Mouse (Mus musculus): Measurements from ENCODE around the gene Rnf115. TPM values are rescaled to one million over a fixed set of nuclear protein-coding genes. Genes with fewer than 3 reads are reported as not detected.
"Not testable (repeated sequence)": the region's sequence is repeated elsewhere in the genome, so short reads cannot be mapped to it uniquely, and the experiment has no call there.

The Rnf115 gene
- polyA plus RNA-seq, 1 experiment from 2014 or later, result 57.2 TPM

DNA sequence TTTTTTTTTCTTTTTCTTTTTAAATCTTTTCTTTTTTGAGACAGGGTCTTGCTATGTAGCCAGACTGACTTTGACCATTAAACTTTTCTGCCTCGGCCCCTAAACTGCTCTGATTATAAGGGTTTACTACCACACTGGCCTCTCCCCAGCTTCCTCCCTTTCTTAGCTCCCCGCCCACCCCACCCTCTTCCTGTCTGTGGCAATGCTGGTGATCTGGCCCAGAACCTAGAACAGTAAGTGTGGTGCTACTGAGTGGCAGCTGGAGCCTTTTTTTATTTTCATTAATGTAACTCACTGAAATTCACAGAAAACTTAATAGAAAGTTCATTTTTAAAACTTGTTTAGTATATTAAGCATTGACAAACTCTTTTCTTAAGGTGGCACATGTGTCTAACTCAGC is 11.6 kb upstream of the Rnf115 start:
- no peak overlapping the region for H3K4me2 ChIP-seq
- no peak overlapping the region for H3K27ac ChIP-seq
- H3K9ac ChIP-seq, result no peak overlapping the region
- no peak for ATAC-seq (replicated peaks; ENCODE audit: low FRiP score)
- peaks cover 84% of the 10 kb centered on the region for H3K36me3 ChIP-seq
- WGBS, result 59% methylated on average over 2 of the region's 2 CpGs
- H3K27me3 ChIP-seq, result no peaks in the 10 kb centered on the region
- 0 out of 2 replicates have a peak, but pooled peaks cover 3% of the 10 kb centered on the region for H3K4me1 ChIP-seq
- H3K9me3 ChIP-seq (replicated peaks), result no peaks in the 10 kb centered on the region
- no peak overlapping the region for H3K4me3 ChIP-seq (replicated peaks)

DNA sequence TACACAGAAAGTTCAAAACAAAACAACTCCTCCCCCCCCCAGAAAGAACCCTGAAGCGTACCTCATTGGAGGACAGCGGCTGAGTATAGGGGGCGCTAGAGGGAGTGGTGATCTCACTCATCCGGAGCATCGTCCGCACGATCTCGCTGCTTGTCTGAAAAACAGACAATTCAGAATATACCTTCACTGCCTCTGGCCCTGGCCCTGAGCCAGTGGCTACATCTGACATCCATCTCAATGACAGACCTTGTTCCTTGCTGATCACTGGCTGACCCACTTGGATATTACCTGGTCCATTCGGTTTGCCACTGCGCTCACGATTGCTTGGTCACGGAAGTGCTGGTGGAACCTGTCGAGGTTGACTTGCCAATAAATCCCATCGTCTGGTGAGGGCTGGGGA is 8.3 kb upstream of the Rnf115 start:
- no peaks in the 10 kb centered on the region for H3K9me3 ChIP-seq (replicated peaks)
- H3K4me2 ChIP-seq, result peak overlapping the region; percentile 36
- peaks cover 84% of the 10 kb centered on the region for H3K36me3 ChIP-seq
- H3K27me3 ChIP-seq, result no peaks in the 10 kb centered on the region
- H3K4me1 ChIP-seq, result 0 out of 2 replicates have a peak, but pooled peaks cover 3% of the 10 kb centered on the region
- H3K27ac ChIP-seq, result 0 out of 2 replicates have a peak overlapping the region, but pooled peaks have one; percentile 22
- no peak overlapping the region for H3K9ac ChIP-seq
- 39% methylated on average over 14 of the region's 14 CpGs for WGBS
- ATAC-seq (replicated peaks; ENCODE audit: low FRiP score), result 0 out of 2 replicates have a peak, but pooled peaks have one; percentile 9
- H3K4me3 ChIP-seq (replicated peaks), result no peak overlapping the region; the same call in 1 of the 2 replicates

DNA sequence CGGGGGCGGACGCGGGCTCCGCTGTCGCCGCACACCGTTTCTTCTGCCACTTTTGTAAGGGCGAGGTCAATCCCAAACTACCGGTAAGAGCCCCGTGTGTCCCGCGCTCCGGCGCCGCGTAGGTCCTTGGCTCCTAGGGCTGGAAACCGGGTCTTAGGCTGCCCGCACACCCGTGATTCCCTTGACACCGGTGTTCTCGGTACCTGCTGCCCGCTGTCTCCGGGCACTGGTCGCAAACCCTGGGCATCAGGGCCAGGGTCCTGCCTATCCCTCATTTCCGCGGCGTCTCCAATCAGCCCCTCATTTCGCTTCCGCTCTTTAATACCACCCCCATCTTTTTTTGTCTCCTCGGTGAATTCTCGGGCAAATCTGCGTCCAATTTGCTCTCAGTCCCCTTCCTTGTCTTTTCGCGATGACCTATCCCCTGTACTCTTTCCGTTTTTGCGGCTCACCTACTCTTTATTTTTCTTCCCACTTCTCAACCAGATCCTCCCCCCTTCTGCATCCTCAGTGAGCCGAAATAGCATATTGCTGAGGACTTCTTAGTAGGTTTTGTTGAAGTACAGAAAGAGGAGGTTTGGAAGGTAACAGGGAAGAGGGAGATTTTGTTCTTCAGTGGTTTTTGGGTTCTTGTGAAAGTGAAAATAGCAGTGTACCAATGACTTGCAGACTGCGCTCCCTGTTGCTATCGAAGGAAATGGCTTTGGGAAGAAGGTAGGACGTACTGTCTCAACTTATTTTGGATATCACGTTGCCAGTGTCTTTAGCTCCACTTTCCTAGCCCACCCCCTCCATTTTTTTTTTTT is 567 bp downstream of the Rnf115 start:
- under 1% methylated on average over 40 of the region's 42 CpGs for WGBS
- H3K4me3 ChIP-seq (replicated peaks), result peak overlapping the region; percentile 67
- no peaks in the 10 kb centered on the region for H3K27me3 ChIP-seq
- H3K36me3 ChIP-seq, result peaks cover 17% of the 10 kb centered on the region
- H3K4me1 ChIP-seq, result peaks cover 28% of the 10 kb centered on the region
- ATAC-seq (replicated peaks; ENCODE audit: low FRiP score), result peak; percentile 54
- H3K9me3 ChIP-seq (replicated peaks), result no peaks in the 10 kb centered on the region
- H3K9ac ChIP-seq, result peak overlapping the region; percentile 84
- peak overlapping the region; percentile 79 for H3K27ac ChIP-seq
- H3K4me2 ChIP-seq, result peak overlapping the region; percentile 68

DNA sequence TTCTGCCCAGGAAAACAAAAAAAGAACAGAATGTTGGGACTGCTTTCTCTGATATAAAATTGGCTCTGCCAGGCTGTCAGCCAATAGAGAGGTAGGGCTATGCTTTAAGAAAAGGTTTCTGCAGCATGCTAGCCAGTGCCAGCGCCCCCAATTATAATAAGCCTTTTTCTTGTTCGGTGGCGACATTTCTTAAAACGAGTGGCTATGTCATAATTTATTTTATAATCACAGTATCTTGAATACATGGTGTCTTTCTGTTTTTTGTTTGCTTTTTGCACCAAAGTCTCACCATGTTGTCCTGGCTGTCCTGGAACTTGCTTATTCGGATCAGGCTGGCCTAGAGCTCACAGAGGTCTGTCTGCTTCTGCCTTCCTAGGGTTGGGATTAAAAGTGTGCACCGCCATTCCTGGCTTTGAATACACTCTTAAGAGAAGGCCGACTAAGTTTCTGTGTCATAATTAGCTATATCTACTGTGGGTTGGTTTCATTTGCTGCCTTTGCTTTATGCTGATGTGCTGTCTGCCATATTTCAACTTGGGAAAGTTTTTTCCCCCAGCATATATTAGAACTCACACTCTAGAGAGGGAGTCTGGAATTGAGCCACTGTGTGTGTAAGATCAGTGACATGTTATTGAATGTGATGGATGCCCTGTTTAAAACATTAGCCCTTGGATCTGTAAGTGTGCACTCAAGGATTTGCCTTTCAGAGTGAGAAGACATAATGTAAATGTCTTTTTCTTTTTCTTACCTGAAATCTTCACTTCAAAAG is 1.4 kb downstream of the Rnf115 start:
- peak overlapping the region; percentile 79 for H3K27ac ChIP-seq

DNA sequence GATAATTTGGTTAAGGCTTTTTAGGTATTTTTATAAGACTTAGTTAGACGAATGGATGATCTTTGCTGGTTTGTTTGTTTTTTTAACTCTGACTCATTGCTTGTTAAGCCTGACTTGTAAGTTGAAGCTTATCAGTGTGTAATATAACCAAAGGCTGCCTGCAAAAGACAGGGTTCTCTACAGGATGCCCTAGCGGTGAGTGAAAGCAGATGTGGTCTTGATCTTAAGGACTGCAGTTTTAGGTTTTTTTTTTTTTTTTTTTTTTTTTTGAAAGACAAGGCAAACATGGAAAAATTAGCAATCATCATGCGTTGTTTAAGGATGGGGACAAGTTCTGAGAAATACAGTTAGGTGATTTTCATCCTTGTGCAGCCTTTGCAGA is 1.9 kb downstream of the Rnf115 start:
- Histone ChIP-seq H3K27ac (no peak overlapping the region), H3K9me3 (replicated peaks) (no peaks in the 10 kb centered on the region), H3K36me3 (peaks cover 4% of the 10 kb centered on the region; the same call in 1 of the 2 replicates), H3K4me1 (peaks cover 28% of the 10 kb centered on the region), H3K4me2 (peak overlapping the region; percentile 68), H3K4me3 (replicated peaks) (no peak overlapping the region), H3K9ac (no peak overlapping the region), H3K27me3 (no peaks in the 10 kb centered on the region)
- ATAC-seq (replicated peaks; ENCODE audit: low FRiP score), result no peak
- 47% methylated on average over 3 of the region's 3 CpGs for WGBS

More for the DNA sequence above, 1.4 kb downstream of the Rnf115 start:
- peak overlapping the region; percentile 67 for H3K4me3 ChIP-seq (replicated peaks)
- WGBS, result 49% methylated on average over 7 of the region's 7 CpGs
- H3K36me3 ChIP-seq, result peaks cover 9% of the 10 kb centered on the region
- H3K9ac ChIP-seq, result peak overlapping the region; percentile 84
- no peak for ATAC-seq (replicated peaks; ENCODE audit: low FRiP score)
- no peaks in the 10 kb centered on the region for H3K27me3 ChIP-seq
- no peaks in the 10 kb centered on the region for H3K9me3 ChIP-seq (replicated peaks)
- peak overlapping the region; percentile 68 for H3K4me2 ChIP-seq
- peaks cover 28% of the 10 kb centered on the region for H3K4me1 ChIP-seq

DNA sequence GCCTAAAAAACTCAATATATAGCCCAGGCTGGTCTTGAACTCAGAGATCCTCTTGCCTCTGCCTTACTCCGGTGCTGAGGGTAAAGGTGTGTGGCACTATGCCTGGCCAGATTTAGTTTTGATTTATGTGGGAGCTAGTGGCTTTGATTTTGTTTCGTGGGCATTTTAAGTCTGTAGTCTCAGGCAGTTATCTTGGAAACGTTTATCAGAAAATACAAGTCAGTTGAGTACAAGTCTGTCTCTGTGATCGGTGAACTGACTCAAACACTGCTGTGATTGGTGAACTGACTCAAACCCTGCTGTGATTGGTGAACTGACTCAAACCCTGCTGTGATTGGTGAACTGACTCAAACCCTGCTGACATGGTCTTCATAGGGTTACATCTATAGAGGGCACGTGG is 3.3 kb downstream of the Rnf115 start:
- Histone ChIP-seq H3K4me2 (no peak overlapping the region), H3K9me3 (replicated peaks) (no peaks in the 10 kb centered on the region), H3K4me1 (peaks cover 28% of the 10 kb centered on the region), H3K27ac (no peak overlapping the region), H3K9ac (no peak overlapping the region), H3K27me3 (no peaks in the 10 kb centered on the region), H3K4me3 (replicated peaks) (no peak overlapping the region), H3K36me3 (no peaks in the 10 kb centered on the region)
- WGBS, result 71% methylated on average over 5 of the region's 5 CpGs
- no peak for ATAC-seq (replicated peaks; ENCODE audit: low FRiP score)

DNA sequence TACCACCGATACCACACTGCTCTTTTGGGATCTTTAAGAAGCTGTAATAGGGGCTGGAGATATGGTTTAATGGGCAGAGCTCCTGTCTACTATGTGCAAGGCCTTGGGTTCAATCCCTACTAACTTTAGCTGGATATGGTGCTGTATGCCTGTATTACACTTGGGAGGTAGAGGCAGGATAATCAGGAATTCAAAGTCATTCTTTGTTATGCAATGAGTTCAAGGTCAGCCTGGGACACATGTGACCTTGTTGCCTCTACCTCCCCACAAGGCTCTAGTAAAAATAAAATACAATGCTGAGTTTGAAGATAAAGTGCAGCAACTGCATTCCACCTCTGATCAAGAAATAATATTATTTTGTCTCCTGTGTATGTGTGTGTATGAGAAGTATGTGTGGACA is 6.5 kb downstream of the Rnf115 start:
- Histone ChIP-seq H3K27me3 (no peaks in the 10 kb centered on the region), H3K4me2 (no peak overlapping the region), H3K9me3 (replicated peaks) (no peaks in the 10 kb centered on the region), H3K9ac (no peak overlapping the region), H3K4me3 (replicated peaks) (no peak overlapping the region), H3K27ac (no peak overlapping the region), H3K36me3 (no peaks in the 10 kb centered on the region), H3K4me1 (peaks cover 14% of the 10 kb centered on the region)
- ATAC-seq (replicated peaks; ENCODE audit: low FRiP score), result no peak
- 100% methylated on average over 1 of the region's 1 CpGs for WGBS

DNA sequence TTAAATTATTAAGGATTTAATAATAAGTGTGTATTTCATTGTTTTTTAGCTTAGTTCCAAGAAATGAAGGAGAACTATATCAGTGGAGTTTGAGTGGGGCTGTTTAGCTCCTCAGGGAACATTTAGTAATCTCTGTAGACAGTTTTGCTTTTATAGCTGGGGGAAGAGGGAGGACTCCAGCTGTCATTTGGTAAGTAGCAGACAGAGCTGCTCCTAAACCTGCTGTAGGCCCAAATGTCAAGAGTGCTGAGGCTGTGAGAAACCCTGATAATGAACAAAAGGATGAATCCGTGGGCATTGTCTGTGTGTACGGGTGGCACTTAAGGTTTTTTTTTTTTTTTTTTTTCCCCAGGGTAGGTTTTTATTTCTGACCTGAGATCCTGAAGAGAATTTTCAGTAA is 7.7 kb downstream of the Rnf115 start:
- ATAC-seq (replicated peaks; ENCODE audit: low FRiP score), result no peak

DNA sequence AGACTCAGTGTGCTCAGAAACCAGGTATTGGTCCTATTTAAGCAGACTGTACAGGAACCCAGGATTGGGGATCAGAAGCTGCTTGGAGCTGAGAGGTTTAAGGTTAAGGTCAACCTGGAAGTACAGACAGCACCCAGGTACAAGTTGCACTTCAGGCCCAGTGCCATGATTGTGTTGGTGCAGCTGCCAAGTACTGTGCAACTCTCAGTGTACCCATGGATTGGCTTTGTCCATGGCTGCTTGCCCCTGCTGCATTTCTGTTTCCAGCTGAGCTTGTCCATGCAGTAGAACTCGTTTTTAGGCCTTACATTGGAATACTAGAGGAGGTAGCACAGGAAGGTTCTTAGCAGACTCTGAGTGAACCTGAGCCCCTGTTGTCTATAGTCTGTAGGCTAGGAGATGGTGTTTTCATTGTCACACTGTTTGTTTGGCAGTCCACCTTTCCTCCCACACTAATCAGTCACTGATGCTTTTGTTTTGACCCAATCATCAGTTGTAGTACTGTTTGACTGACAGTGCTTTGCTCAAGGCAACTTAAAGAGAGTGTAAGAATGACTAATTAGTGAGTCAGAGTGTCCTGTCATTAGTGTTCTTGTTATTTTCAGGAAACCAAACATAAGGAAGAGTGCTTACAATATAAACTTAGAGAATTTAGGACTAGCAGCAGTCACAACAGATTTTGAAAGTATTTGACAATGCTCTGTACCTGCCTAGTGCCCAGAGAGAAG is 9.7 kb downstream of the Rnf115 start:
- ATAC-seq (replicated peaks; ENCODE audit: low FRiP score), result no peak
- H3K4me3 ChIP-seq (replicated peaks), result no peak overlapping the region
- H3K9me3 ChIP-seq (replicated peaks), result no peaks in the 10 kb centered on the region
- WGBS, result 40% methylated on average over 1 of the region's 1 CpGs
- H3K36me3 ChIP-seq, result no peaks in the 10 kb centered on the region
- no peaks in the 10 kb centered on the region for H3K27me3 ChIP-seq
- H3K9ac ChIP-seq, result no peak overlapping the region
- no peaks in the 10 kb centered on the region for H3K4me1 ChIP-seq
- H3K27ac ChIP-seq, result no peak overlapping the region
- no peak overlapping the region for H3K4me2 ChIP-seq

More for the DNA sequence above, 7.7 kb downstream of the Rnf115 start:
- 84% methylated on average over 2 of the region's 2 CpGs for WGBS
- Histone ChIP-seq H3K9ac (no peak overlapping the region), H3K4me3 (replicated peaks) (no peak overlapping the region), H3K36me3 (no peaks in the 10 kb centered on the region), H3K4me2 (no peak overlapping the region), H3K4me1 (0 out of 2 replicates have a peak, but pooled peaks cover 5% of the 10 kb centered on the region), H3K27me3 (no peaks in the 10 kb centered on the region), H3K9me3 (replicated peaks) (no peaks in the 10 kb centered on the region), H3K27ac (no peak overlapping the region)

DNA sequence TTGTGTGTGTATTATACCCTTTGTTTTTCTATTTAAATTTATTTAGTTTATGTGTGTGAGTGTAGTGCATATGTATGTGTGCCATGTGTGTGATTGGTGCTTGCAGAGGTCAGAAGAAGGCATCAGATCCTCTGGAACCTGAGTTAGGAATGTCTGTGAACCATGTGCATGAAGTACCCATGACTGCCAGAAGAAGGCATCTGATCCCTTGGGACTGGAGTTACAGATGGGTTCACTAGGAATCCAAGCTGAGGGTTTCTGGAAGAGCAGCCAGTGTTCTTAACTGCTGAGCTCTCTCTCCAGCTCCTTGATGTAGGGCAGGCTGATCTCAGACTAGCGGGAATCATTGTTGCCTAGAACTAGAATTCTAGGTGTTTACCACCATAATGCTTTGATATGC is 10.5 kb downstream of the Rnf115 start:
- no peak for ATAC-seq (replicated peaks; ENCODE audit: low FRiP score)
- no peak overlapping the region for H3K27ac ChIP-seq
- WGBS, result 80% methylated on average over 1 of the region's 1 CpGs
- no peaks in the 10 kb centered on the region for H3K36me3 ChIP-seq
- no peaks in the 10 kb centered on the region for H3K9me3 ChIP-seq (replicated peaks)
- no peak overlapping the region for H3K4me3 ChIP-seq (replicated peaks)
- H3K9ac ChIP-seq, result no peak overlapping the region
- no peaks in the 10 kb centered on the region for H3K4me1 ChIP-seq
- no peaks in the 10 kb centered on the region for H3K27me3 ChIP-seq
- no peak overlapping the region for H3K4me2 ChIP-seq

DNA sequence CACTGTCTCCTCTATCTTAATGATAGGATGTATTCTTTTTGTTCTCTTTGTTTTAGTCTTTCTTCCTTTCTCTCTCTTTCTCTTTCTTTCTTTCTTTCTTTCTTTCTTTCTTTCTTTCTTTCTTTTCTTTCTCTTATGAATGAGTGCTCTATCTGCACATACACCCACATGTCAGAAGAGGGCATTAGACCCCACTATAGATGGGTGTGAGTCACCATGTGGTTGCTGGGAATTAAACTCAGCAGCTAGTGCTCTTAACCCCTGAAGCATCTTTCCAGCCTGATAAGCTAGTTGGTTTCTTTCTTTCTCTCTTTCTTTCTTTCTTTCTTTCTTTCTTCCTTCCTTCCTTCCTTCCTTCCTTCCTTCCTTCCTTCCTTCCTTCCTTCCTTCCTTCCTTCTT is 12.8 kb downstream of the Rnf115 start:
- H3K4me3 ChIP-seq (replicated peaks); H3K9ac ChIP-seq; H3K27me3 ChIP-seq; ATAC-seq (replicated peaks; ENCODE audit: low FRiP score); H3K9me3 ChIP-seq (replicated peaks); H3K4me1 ChIP-seq; H3K27ac ChIP-seq; H3K36me3 ChIP-seq; H3K4me2 ChIP-seq: not testable (repeated sequence)

DNA sequence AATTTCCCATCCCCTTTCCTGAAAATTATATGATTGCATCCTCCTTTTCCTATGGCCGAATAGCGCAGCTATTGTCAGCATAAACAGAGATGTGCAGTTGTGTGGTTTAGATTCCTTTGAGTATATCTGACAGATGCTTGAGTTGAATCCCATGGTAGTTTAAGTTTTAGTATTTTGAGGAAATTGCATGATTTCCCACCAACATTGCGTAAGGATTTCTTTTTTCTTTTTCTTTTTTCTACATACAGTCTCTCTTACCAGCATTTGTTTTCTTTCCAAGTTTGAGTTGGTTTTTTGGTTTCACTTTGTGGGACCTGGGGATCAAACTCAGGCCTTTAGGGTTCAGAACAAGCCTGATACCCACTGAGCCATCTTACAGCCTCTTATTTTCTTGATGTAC is 16.9 kb downstream of the Rnf115 start:
- Histone ChIP-seq H3K4me2 (no peak overlapping the region), H3K9me3 (replicated peaks) (no peaks in the 10 kb centered on the region), H3K27me3 (no peaks in the 10 kb centered on the region), H3K4me3 (replicated peaks) (no peak overlapping the region), H3K36me3 (no peaks in the 10 kb centered on the region), H3K9ac (no peak overlapping the region), H3K4me1 (no peaks in the 10 kb centered on the region), H3K27ac (no peak overlapping the region)
- 96% methylated on average over 3 of the region's 3 CpGs for WGBS
- no peak for ATAC-seq (replicated peaks; ENCODE audit: low FRiP score)

Measured in kidney, embryonic 15.5 days (tissue).